Mouse (Mus musculus): ENCODE results near the gene Fam207a.

The Fam207a gene

DNA sequence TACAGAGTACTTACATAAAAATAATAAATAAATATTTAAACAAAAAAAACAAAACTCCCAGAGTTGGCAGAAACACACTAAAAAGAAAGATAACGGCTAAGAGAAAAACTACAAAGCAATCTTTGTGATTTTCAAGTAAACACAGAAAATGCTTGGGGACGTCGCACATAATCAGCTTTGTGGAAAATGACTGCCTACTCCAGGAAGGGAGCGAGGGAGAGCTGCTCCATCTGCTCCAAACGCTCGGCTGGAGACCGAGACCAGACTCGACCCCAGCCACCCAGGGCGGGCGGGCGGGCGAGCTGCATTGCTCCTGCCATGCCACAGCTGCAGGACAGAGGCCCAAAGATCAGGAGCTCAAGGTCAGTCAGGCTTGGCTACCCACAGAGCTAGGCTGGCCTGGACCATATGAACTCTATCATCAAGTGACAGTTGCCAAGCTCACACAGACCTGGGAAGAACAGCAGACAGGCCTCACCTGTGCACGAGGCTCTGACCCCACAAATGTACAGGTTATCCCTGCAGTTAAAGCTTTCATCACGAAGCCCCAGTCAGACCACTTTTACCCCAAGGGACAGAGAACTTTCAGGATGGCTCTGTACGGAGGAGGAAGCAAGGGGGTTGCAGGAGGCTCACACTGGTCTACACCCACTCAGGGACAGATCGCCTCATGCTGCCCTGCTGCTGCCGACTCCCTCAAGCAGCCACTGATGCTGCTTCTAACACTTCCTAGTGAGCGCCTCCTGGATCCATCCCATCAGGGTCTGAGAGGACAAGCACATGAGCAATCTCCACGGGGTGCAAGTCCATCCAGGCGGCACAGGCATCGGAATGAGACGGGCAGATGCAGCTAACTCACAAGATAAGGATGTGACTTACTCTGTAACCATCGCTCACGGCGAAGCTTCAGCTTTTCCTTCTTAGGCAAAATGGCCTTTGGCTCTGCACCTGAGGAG, 12.3 kb downstream of the Fam207a start:
- DNase-seq (ENCODE audit: low spot score), result no peak

DNA sequence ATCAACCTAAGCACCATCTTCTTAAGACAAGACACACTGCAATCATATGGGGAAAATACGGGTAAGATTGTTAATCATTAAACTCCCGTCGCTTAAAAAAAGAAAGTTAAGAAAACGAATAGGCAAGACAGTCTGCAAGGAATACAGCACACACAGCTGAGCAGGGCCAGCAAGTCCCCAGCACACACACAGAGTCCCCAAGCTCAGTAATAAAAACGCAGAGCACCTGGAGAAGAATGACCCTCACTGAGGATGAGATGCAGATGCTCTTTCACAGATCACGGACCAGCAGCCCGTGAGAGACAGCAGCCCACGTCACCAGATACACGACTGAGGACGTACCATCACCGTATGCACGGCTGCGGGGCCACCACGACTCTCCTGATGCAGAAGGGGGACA, 14.9 kb downstream of the Fam207a start:
- no peak for DNase-seq (ENCODE audit: low spot score)

- DNase-seq (ENCODE audit: low spot score), result no peak
Measured at GRCm38 (mm10) chr10:77498254-77498653, 17.3 kb downstream of the Fam207a start.

DNA sequence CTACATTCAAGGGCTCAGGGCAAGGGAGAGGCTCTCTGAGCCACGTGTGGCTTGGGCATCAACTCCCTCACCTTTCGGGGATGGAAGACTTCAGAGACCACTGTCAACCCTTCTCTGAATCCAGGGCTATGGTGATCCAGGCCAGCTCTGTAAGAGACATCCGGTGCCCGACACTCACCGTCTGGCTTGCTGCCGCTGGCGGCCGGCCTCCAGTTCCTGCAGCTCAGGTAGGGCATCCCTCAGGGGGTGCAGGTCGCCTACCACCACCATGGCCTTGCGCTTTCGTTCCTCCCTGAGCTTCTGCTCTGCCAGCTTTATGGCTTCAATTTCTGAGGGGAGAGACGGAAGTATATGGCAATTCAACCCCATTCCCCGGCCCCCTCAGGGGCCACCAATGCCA, 18.4 kb downstream of the Fam207a start:
- DNase-seq (ENCODE audit: low spot score), result no peak

DNA sequence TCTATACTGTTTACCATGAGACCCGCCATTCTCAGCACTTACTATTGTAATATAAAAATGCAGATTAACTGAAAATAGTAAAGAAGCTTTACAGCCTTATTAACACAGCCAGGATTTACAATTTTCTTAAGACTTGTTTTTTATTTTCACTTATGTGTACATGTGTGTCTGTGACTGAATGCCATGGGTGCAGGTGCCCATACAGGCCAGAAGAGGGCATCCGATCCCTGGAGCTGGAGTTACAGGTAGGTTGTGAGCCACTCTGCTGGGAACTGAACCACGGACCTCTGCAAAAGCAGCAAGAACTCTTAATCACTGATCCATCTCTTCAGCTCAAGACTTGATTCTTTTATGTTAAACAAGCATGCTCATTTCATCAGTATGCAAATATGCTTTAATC, 22.7 kb downstream of the Fam207a start:
- no peak for DNase-seq (ENCODE audit: low spot score)

DNA sequence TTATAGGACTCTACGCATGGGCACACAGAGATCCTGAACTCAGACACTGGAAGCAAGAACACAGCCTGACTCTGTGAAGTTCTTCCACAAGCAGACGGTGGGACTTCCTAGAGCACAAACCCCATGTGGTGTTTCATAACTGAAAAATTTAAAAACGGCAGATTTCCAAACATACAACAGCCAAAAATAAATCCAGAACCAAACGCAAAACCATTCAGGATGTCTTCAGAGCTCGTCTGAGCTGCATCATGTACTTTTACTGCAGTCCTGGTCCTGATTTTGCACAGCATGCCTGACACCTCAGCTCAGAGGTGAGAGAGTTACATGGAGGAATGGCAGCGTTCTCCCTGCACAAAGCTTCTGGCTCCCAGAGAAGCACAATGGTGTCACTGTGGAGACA, 24.0 kb downstream of the Fam207a start:
- DNase-seq (ENCODE audit: low spot score), result no peak

GRCm38 (mm10) chr10:77488168-77488567, 27.4 kb downstream of the Fam207a start:
- DNase-seq (ENCODE audit: low spot score), result no peak

DNA sequence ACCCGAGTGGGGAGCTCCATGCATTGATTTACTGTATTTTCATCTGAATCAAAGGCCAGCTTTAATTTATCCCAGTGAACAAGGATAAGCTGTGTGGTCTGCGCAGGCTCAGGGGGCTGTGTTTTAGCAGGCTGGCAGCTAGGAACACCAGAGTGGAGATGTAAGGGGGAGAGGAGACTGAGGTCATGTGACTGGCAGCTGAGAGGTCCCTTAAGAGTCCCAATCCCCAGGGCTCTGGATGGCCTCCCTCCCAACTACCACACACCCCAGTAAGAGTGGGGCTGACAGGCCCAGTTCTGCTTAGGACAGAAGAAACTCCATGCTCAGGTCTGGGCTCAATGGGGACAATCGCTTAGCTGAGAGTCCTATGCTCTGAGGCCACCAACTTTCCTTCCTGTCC, 29.8 kb downstream of the Fam207a start:
- no peak for DNase-seq (ENCODE audit: low spot score)

- no peak for DNase-seq (ENCODE audit: low spot score)
Measured at GRCm38 (mm10) chr10:77484205-77484935, 31.2 kb downstream of the Fam207a start.

DNA sequence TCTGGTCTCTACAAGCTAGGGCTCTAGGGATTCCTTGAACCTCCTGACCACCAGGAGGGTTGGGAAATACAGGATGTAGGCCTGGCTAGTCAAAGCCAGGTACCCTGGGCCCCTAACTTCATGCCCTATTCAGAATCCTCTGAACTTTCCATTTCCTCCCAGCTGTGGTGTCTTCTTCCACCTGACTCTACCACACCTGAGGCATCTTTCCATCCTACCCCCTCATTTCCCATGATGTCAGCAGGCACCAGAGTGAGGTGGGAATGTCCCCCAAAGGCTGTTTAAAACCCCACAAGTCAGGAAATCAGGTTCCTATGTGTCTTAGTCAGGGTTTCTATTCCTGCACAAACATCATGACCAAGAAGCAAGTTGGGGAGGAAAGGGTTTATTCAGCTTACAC, 33.8 kb downstream of the Fam207a start:
- DNase-seq (ENCODE audit: low spot score), result no peak

DNA sequence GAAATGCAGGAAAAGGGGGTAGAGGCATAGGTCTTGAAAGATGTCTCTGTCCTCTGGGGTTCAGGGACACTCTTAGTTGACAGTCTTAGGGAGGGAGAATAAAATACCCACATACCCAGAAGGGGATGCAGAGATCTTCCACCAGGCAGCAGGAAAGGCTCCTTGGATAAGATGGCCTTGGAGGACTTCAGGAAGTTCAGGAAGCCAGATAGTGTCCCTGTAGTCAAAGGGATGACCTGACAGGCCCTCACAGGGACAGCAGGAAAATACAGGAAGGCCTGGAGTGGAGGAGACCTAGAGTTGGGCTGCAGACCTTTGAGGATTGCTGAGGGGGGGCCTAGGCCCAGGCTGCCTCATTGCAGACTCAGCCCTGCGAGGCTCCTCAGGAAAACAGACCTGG, 35.6 kb downstream of the Fam207a start:
- DNase-seq (ENCODE audit: low spot score), result no peak

GRCm38 (mm10) chr10:77476907-77477306, 38.7 kb downstream of the Fam207a start:
- DNase-seq (ENCODE audit: low spot score), result no peak

DNA sequence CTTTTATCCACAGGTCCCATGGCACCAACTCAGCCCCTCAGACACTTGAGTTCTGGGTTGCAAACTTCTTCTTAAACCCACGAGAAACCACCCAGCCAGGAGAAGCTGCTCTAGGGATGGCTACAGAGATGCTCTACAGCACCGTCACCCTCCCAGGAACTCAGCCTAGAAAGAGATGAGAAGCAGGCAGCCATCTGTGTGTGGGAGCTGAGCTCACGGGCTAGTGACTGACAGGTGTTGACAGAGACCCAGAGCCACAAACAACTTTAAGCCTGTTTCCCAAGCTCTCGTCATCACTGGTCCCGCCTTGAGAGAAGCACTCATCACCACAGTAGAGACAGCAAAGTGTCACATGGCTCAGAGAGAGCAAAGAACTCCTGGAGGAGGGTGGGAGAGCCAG, 43.4 kb downstream of the Fam207a start:
- no peak for DNase-seq (ENCODE audit: low spot score)

GRCm38 (mm10) chr10:77471512-77471911, 44.1 kb downstream of the Fam207a start:
- DNase-seq (ENCODE audit: low spot score), result no peak

DNA sequence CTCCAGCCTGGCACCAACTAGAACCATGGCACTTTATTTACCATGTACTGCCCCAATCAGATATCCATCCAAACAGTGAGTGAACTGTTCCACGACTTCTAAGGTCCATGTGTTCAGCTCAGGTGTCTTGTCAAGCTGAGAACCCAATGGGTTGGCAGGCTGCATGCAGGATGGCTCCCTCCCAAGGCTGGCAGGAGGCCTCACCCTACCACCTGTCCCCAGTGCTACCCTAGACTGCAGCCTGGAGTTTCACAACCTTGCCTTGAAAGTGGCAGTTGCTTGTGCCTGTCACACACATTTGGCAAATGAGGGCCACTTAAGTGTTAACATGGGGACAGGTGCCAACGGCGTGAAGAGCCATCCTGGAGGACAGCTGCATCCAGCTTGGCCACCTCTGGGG, 44.8 kb downstream of the Fam207a start:
- no peak for DNase-seq (ENCODE audit: low spot score)

- DNase-seq (ENCODE audit: low spot score), result no peak
Measured at GRCm38 (mm10) chr10:77468675-77469074, 46.9 kb downstream of the Fam207a start.

DNA sequence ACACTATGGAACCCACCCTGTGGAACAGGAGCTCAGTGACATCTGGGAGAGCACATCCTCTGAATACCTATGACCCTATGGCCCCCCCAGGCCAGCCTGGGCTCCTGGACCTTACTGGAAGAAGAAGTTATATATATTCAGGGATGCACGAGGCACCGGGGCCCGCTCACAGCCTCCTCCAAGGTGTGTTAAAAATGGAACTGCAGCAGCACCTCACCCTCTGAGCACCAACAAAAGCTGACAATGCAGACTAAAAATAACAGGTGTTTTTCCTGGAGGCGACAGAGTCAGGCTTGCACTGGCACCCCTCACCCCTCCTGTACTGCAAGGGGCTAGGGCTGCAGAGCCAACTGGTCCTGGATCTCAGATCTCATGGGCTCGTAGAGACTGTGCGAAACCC, 48.2 kb downstream of the Fam207a start:
- DNase-seq (ENCODE audit: low spot score), result no peak

DNA sequence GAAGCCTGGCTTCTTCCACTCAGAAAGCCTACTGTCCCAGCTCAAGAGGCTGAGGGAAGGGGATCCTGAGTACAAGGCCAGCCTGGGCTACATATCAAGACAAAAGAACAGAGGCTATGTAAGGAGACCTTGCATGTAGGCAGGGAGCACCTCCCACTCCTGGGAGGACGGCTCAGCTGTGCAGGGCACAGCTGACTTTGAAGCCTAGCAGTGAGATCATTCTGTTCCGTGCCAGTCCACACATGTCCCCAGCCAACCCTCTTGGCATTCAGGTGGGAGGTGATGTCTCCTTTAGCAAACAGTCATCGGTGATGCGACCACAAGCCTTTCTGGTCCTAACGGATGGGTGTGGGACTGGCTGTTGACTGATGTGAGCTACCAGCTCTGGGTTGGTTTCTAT, 49.7 kb downstream of the Fam207a start:
- no peak for DNase-seq (ENCODE audit: low spot score)

GRCm38 (mm10) chr10:77464181-77464936, 51.2 kb downstream of the Fam207a start:
- DNase-seq (ENCODE audit: low spot score), result no peak

DNA sequence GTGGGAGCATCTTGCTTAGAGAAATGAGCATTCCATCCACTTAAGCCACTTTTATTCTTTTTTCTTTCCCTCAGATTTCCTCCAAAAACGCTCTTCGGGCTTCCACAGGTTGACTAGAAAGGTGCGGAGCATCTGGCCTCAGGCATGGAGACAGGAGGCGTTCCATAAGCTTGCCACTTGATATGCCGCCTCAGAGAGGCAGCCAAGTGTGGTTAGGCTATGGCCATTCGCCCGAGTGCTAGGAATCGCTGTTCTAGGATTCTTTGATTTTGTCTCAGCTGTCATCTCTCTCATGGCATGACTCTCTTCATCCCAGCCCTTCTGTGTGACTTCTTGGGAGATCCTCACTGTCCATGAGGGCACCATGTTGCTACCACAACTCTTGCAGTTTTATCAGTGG, 54.4 kb downstream of the Fam207a start:
- DNase-seq (ENCODE audit: low spot score), result no peak

DNA sequence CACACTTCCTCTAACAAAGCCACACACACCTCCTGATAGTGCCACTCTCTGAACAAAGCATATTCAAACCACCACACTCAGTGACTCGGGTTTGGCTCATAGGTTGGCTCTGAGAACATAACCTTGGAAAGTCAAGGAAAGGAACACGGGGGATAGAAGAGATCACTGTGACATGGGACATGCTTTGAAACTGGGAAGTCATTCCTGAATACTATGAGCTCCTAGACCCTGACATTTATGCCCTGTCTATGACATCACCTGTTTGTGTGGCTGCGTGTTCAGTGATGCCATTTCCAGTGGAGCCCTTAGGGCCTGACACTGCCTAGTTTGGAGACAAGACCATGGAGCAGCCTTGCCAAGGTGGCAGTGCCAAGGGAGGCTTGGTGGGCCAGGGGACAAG, 57.9 kb downstream of the Fam207a start:
- DNase-seq (ENCODE audit: low spot score), result no peak

DNA sequence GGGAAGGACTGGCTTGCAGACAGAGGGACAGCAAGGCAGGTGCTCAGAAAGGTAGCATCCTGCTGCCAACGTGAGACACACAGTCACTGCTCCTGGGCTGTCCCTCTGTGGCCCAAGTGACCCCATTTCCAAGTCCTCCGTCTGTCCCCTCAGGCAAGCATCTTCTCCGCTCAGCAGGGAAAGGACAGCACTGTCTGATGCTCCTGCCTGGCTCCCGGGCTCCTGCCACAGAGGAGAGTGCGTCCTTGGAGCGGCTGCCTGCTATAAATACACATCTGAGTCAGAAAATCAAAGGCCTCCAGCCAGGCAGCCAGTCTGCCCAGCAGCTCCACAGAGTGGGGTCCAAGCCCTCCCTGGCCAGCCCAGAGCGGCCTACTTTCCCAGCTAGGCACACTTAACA, 59.1 kb downstream of the Fam207a start:
- no peak for DNase-seq (ENCODE audit: low spot score)
